Mouse (Mus musculus) myocyte (in vitro differentiated cells): Measurements from ENCODE around the gene Urb2. TPM values are rescaled to one million over a fixed set of nuclear protein-coding genes. Genes with fewer than 3 reads are reported as not detected.
"Not testable (repeated sequence)": the region's sequence is repeated elsewhere in the genome, so short reads cannot be mapped to it uniquely, and the experiment has no call there.

Source experiments
- H3K27me3 ChIP-seq: one replicate; pipeline ENCODE4 v1.6.1; 2011; ENCODE audit not compliant: control insufficient read depth, insufficient read depth, insufficient read length
- H3K36me3 ChIP-seq: one replicate; pipeline ENCODE4 v1.6.1; 2011; ENCODE audit not compliant: control insufficient read depth, insufficient read depth
- H3K4me2 ChIP-seq: one replicate; pipeline ENCODE4 v1.6.1; 2011; ENCODE audit warnings: low read depth, control low read depth
- H3K4me3 ChIP-seq: one replicate; pipeline ENCODE4 v1.5.1; 2011; ENCODE audit warnings: mild to moderate bottlenecking, control low read depth, moderate library complexity
- H3K79me2 ChIP-seq: one replicate; pipeline ENCODE4 v1.6.1; 2011; ENCODE audit not compliant: control insufficient read depth, insufficient read depth
- H3ac ChIP-seq: one replicate; pipeline ENCODE4 v1.6.1; 2011; ENCODE audit not compliant: control insufficient read depth, insufficient read length
- CEBPB ChIP-seq: IDR thresholded peaks from 2 replicates; pipeline ENCODE4 v1.6.1; 2011; ENCODE audit warnings: mild to moderate bottlenecking, moderate library complexity; ENCODE audit not compliant: poor library complexity, insufficient read depth, severe bottlenecking
- E2F4 ChIP-seq: IDR thresholded peaks from one replicate; pipeline ENCODE4 v1.6.1; 2011; ENCODE audit warnings: mild to moderate bottlenecking, control low read depth, moderate library complexity; ENCODE audit not compliant: insufficient read depth
- MAX ChIP-seq: IDR thresholded peaks from one replicate; pipeline ENCODE4 v1.6.1; 2011; ENCODE audit warnings: low read depth, mild to moderate bottlenecking, control low read depth
- MYOD1 ChIP-seq, 3 experiments: IDR thresholded peaks; one replicate each; pipeline ENCODE4 v1.6.1; 2011; ENCODE audit warnings: control low read depth in 2 of 3, low read depth in 2 of 3, mild to moderate bottlenecking in 2 of 3, moderate library complexity in 1 of 3; ENCODE audit not compliant: insufficient read length in 2 of 3, control insufficient read depth in 1 of 3
- MYOG ChIP-seq, 3 experiments: IDR thresholded peaks; one replicate each; pipeline ENCODE4 v1.6.1; 2011; ENCODE audit warnings: control low read depth in 2 of 3, low read depth in 2 of 3, mild to moderate bottlenecking in 2 of 3; ENCODE audit not compliant: insufficient read length in 2 of 3, control insufficient read depth in 1 of 3, insufficient read depth in 1 of 3
- POLR2A ChIP-seq: IDR thresholded peaks from one replicate; pipeline ENCODE4 v1.6.1; 2011; ENCODE audit warnings: low read depth, mild to moderate bottlenecking, control low read depth, moderate library complexity; ENCODE audit not compliant: insufficient read length
- POLR2AphosphoS2 ChIP-seq: IDR thresholded peaks from one replicate; pipeline ENCODE4 v1.6.1; 2011; ENCODE audit warnings: low read depth, control low read depth; ENCODE audit not compliant: insufficient read length
- REST ChIP-seq: IDR thresholded peaks from one replicate; pipeline ENCODE4 v1.6.1; 2011; ENCODE audit warnings: mild to moderate bottlenecking, control low read depth, moderate library complexity; ENCODE audit not compliant: insufficient read depth, insufficient read length
- SRF ChIP-seq: IDR thresholded peaks from one replicate; pipeline ENCODE4 v1.6.1; 2011; ENCODE audit warnings: low read depth; ENCODE audit not compliant: control insufficient read depth, insufficient read length
- TCF12 ChIP-seq: IDR thresholded peaks from one replicate; pipeline ENCODE4 v1.6.1; 2011; ENCODE audit warnings: mild to moderate bottlenecking, control low read depth; ENCODE audit not compliant: poor library complexity, insufficient read depth, severe bottlenecking
- TCF3 ChIP-seq: IDR thresholded peaks from one replicate; pipeline ENCODE4 v1.6.1; 2011; ENCODE audit warnings: low read depth, control low read depth; ENCODE audit not compliant: insufficient read length
- USF1 ChIP-seq: IDR thresholded peaks from one replicate; pipeline ENCODE4 v1.6.1; 2011; ENCODE audit warnings: low read depth, mild to moderate bottlenecking, control low read depth, moderate library complexity
- polyA plus RNA-seq: library from polyadenylated mRNA; unstranded; fragments of >200 nt; fragmentation: generic; extraction: Trizol; gene quantifications from one replicate; pipeline ENCODE4 v1.2.1, GENCODE M21; 2012; ENCODE audit warnings: missing spikeins

Gene Urb2
- polyA plus RNA-seq, 1 experiment, result 5.6 TPM

GRCm38 (mm10) chr8:124011580-124011979 lies 9.7 kb upstream of the Urb2 start:
- TF ChIP-seq POLR2A, result no peak
- TF ChIP-seq TCF12, result no peak
- TF ChIP-seq E2F4, result no peak
- no peak for TF ChIP-seq POLR2AphosphoS2
- no peak overlapping the region for H3K4me2 ChIP-seq
- H3K4me3 ChIP-seq, result no peak overlapping the region
- no peak overlapping the region for H3ac ChIP-seq
- H3K27me3 ChIP-seq, result no peaks in the 10 kb centered on the region
- peaks cover 24% of the 10 kb centered on the region for H3K36me3 ChIP-seq
- H3K79me2 ChIP-seq, result peaks cover 58% of the 10 kb centered on the region

GRCm38 (mm10) chr8:124011989-124012586 lies 9.2 kb upstream of the Urb2 start:
- no peaks in the 10 kb centered on the region for H3K27me3 ChIP-seq
- peaks cover 63% of the 10 kb centered on the region for H3K79me2 ChIP-seq
- TF ChIP-seq TCF12 (no peak), E2F4 (no peak), MYOD1 (IDR thresholded peaks at IDR 0.05; ENCODE audit: control insufficient read depth in 1 of 3, insufficient read length in 2 of 3, low read depth in 2 of 3) (no peak), CEBPB (no peak), MAX (no peak), REST (no peak), MYOG (IDR thresholded peaks at IDR 0.05; ENCODE audit: control insufficient read depth in 1 of 3, insufficient read depth in 1 of 3, insufficient read length in 2 of 3, low read depth in 2 of 3) (no peak), POLR2A (no peak), USF1 (no peak), TCF3 (no peak), SRF (no peak), POLR2AphosphoS2 (no peak)
- no peak overlapping the region for H3K4me3 ChIP-seq
- H3ac ChIP-seq, result no peak overlapping the region
- H3K36me3 ChIP-seq, result peaks cover 19% of the 10 kb centered on the region
- H3K4me2 ChIP-seq, result no peak overlapping the region

GRCm38 (mm10) chr8:124014299-124014698 lies 7.0 kb upstream of the Urb2 start:
- not testable (repeated sequence) for H3K27me3 ChIP-seq, H3K36me3 ChIP-seq, H3K4me3 ChIP-seq, H3ac ChIP-seq, H3K4me2 ChIP-seq
- H3K79me2 ChIP-seq, result peaks cover 86% of the 10 kb centered on the region

- no peak overlapping the region for H3K4me2 ChIP-seq
- TF ChIP-seq MYOG (IDR thresholded peaks at IDR 0.05; ENCODE audit: control insufficient read depth in 1 of 3, insufficient read depth in 1 of 3, insufficient read length in 2 of 3, low read depth in 2 of 3) (no peak), REST (no peak), POLR2AphosphoS2 (no peak), TCF3 (no peak), CEBPB (no peak), MYOD1 (IDR thresholded peaks at IDR 0.05; ENCODE audit: control insufficient read depth in 1 of 3, insufficient read length in 2 of 3, low read depth in 2 of 3) (no peak), USF1 (no peak), TCF12 (no peak), MAX (no peak), E2F4 (no peak), POLR2A (no peak), SRF (no peak)
- no peaks in the 10 kb centered on the region for H3K27me3 ChIP-seq
These were observed 6.6 kb upstream of the Urb2 start for GRCm38 (mm10) chr8:124014751-124015150.

GRCm38 (mm10) chr8:124019782-124020181 lies 1.5 kb upstream of the Urb2 start:
- no peak overlapping the region for H3ac ChIP-seq
- TF ChIP-seq CEBPB, result no peak
- TF ChIP-seq MYOG (IDR thresholded peaks at IDR 0.05; ENCODE audit: control insufficient read depth in 1 of 3, insufficient read depth in 1 of 3, insufficient read length in 2 of 3, low read depth in 2 of 3), result no peak
- TF ChIP-seq POLR2AphosphoS2, result no peak
- TF ChIP-seq REST, result no peak
- no peak for TF ChIP-seq MAX
- peak overlapping the region; percentile 76 for H3K4me2 ChIP-seq
- H3K79me2 ChIP-seq, result peaks cover 71% of the 10 kb centered on the region
- peaks cover 7% of the 10 kb centered on the region for H3K36me3 ChIP-seq
- peak overlapping the region; percentile 76 for H3K4me3 ChIP-seq
- H3K27me3 ChIP-seq, result no peaks in the 10 kb centered on the region

More at GRCm38 (mm10) chr8:124014751-124015150, 6.6 kb upstream of the Urb2 start:
- Histone ChIP-seq H3K79me2 (peaks cover 90% of the 10 kb centered on the region), H3K36me3 (no peaks in the 10 kb centered on the region), H3ac (no peak overlapping the region), H3K4me3 (no peak overlapping the region)
